Mouse (Mus musculus): Measurements from ENCODE around the gene Dok4. TPM values are rescaled to one million over a fixed set of nuclear protein-coding genes. Genes with fewer than 3 reads are reported as not detected.

The Dok4 gene
- polyA plus RNA-seq, 1 experiment = 4.4 TPM

DNA sequence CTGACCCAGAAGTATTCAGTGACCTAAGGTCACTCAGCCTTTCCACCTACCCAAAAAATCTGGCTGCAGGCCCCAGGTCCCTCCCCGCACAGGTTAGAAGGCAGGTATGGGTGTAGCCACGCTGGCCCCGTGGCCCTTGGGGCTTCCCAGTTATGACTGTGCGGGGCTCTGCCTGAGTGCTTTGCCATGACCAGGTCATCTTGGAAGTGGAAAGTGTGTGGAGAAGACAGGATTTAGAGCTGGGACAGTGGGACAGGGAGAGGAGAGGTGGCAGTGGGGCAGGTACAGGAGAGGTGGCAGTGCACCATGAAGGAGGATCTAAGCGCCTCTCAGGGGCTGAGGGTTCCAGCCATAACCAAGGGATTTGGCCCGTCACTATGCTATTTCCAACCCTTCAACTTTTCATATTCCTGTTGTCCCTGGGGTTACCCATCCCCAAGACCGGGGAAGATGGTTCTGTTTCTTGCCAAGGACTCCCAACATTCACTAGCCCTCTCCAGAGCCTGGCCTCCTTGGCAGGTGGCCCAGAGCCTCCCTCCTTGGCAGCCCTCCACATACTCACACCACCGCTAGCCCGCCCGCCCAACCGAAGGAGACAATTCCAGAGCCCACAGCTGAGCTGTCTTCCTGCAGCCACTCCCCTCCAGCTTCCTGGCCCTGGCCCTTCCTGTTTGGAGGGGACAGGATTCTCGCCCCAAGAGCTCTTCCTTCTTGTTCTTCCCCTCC is 28.5 kb upstream of the Dok4 start:
- H3K27me3 ChIP-seq (ENCODE audit: control insufficient read depth, insufficient read depth, insufficient read length) = no peaks in the 10 kb centered on the region
- H3K4me2 ChIP-seq (ENCODE audit: low read depth) = no peak overlapping the region
- no peak overlapping the region for H3K4me3 ChIP-seq
- peaks cover 6% of the 10 kb centered on the region for H3K36me3 ChIP-seq (ENCODE audit: control insufficient read depth, insufficient read depth)
- H3K79me2 ChIP-seq (ENCODE audit: control insufficient read depth, insufficient read depth) = no peaks in the 10 kb centered on the region
- TF ChIP-seq TCF3 (IDR thresholded peaks at IDR 0.05; ENCODE audit: insufficient read length, low read depth) = no peak
- TF ChIP-seq MYOD1 (IDR thresholded peaks at IDR 0.05; ENCODE audit: control insufficient read depth in 1 of 3, insufficient read length in 2 of 3, low read depth in 2 of 3) = no peak
- TF ChIP-seq MYOG (IDR thresholded peaks at IDR 0.05; ENCODE audit: control insufficient read depth in 1 of 3, insufficient read depth in 1 of 3, insufficient read length in 2 of 3, low read depth in 2 of 3) = no peak
- no peak for TF ChIP-seq CEBPB (IDR thresholded peaks at IDR 0.05; ENCODE audit: insufficient read depth, poor library complexity, severe bottlenecking)
- TF ChIP-seq SRF (IDR thresholded peaks at IDR 0.05; ENCODE audit: control insufficient read depth, insufficient read length, low read depth) = no peak
- TF ChIP-seq REST (IDR thresholded peaks at IDR 0.05; ENCODE audit: insufficient read depth, insufficient read length) = no peak
- no peak for TF ChIP-seq POLR2A (IDR thresholded peaks at IDR 0.05; ENCODE audit: insufficient read length, low read depth)
- no peak for TF ChIP-seq MAX (IDR thresholded peaks at IDR 0.05; ENCODE audit: low read depth)
- TF ChIP-seq E2F4 (IDR thresholded peaks at IDR 0.05; ENCODE audit: insufficient read depth) = no peak
- no peak for TF ChIP-seq POLR2AphosphoS2 (IDR thresholded peaks at IDR 0.05; ENCODE audit: insufficient read length, low read depth)
- TF ChIP-seq USF1 (IDR thresholded peaks at IDR 0.05; ENCODE audit: low read depth) = no peak
- no peak for TF ChIP-seq TCF12 (IDR thresholded peaks at IDR 0.05; ENCODE audit: insufficient read depth, poor library complexity, severe bottlenecking)
- no peak overlapping the region for H3ac ChIP-seq (ENCODE audit: control insufficient read depth, insufficient read length)

DNA sequence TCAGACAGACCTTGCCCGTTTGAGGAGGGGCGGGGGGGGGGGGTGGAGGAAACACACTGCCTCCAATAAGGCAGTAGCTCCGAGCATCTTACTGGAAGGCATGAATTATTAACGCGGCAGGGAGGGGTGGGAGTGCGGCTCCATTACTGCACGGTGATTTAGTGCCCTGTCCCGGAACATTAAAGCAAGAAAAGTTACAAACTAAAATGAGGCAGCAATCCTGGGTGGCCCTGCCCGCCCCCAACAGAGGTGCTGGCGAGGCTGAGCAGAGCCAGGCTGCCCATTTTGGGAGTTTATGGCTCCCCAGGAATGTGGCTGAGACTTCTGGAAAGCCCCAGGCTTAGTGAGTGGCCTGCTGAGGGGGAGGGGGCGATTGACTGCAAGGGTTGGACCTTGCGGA is 27.6 kb upstream of the Dok4 start:
- Histone ChIP-seq H3K27me3 (ENCODE audit: control insufficient read depth, insufficient read depth, insufficient read length) (no peaks in the 10 kb centered on the region), H3ac (ENCODE audit: control insufficient read depth, insufficient read length) (no peak overlapping the region), H3K36me3 (ENCODE audit: control insufficient read depth, insufficient read depth) (no peaks in the 10 kb centered on the region), H3K4me2 (ENCODE audit: low read depth) (no peak overlapping the region), H3K4me3 (no peak overlapping the region), H3K79me2 (ENCODE audit: control insufficient read depth, insufficient read depth) (no peaks in the 10 kb centered on the region)
- TF ChIP-seq MYOG (IDR thresholded peaks at IDR 0.05; ENCODE audit: control insufficient read depth in 1 of 3, insufficient read depth in 1 of 3, insufficient read length in 2 of 3, low read depth in 2 of 3) (no peak), E2F4 (IDR thresholded peaks at IDR 0.05; ENCODE audit: insufficient read depth) (no peak), POLR2A (IDR thresholded peaks at IDR 0.05; ENCODE audit: insufficient read length, low read depth) (no peak), REST (IDR thresholded peaks at IDR 0.05; ENCODE audit: insufficient read depth, insufficient read length) (no peak), CEBPB (IDR thresholded peaks at IDR 0.05; ENCODE audit: insufficient read depth, poor library complexity, severe bottlenecking) (no peak), SRF (IDR thresholded peaks at IDR 0.05; ENCODE audit: control insufficient read depth, insufficient read length, low read depth) (no peak), POLR2AphosphoS2 (IDR thresholded peaks at IDR 0.05; ENCODE audit: insufficient read length, low read depth) (no peak), MAX (IDR thresholded peaks at IDR 0.05; ENCODE audit: low read depth) (no peak), TCF12 (IDR thresholded peaks at IDR 0.05; ENCODE audit: insufficient read depth, poor library complexity, severe bottlenecking) (no peak), MYOD1 (IDR thresholded peaks at IDR 0.05; ENCODE audit: control insufficient read depth in 1 of 3, insufficient read length in 2 of 3, low read depth in 2 of 3) (no peak), TCF3 (IDR thresholded peaks at IDR 0.05; ENCODE audit: insufficient read length, low read depth) (no peak), USF1 (IDR thresholded peaks at IDR 0.05; ENCODE audit: low read depth) (no peak)

DNA sequence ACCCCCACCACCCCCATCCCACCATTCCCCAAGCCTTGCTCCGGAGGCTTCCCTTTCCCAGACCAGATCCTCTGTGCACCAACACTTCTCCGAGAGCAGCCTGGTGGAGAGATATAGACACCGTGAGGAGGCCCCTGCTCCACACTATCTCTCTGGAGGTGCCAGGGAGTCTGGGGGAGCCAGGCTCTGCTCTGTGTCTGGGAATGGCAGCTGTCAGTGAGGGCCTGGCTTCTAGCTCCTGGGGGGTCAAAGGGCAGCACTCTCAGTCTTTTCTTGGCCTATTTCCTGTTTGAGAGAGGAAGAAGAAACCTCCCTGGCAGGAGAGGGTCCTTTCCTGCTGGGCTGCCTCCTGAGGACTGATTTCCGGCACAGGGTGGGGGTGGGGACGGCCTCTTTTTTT is 24.9 kb upstream of the Dok4 start:
- Histone ChIP-seq H3ac (ENCODE audit: control insufficient read depth, insufficient read length) (no peak overlapping the region), H3K4me3 (no peak overlapping the region), H3K27me3 (ENCODE audit: control insufficient read depth, insufficient read depth, insufficient read length) (peaks cover 12% of the 10 kb centered on the region), H3K4me2 (ENCODE audit: low read depth) (no peak overlapping the region), H3K79me2 (ENCODE audit: control insufficient read depth, insufficient read depth) (no peaks in the 10 kb centered on the region), H3K36me3 (ENCODE audit: control insufficient read depth, insufficient read depth) (no peaks in the 10 kb centered on the region)
- TF ChIP-seq POLR2AphosphoS2 (IDR thresholded peaks at IDR 0.05; ENCODE audit: insufficient read length, low read depth) (no peak), E2F4 (IDR thresholded peaks at IDR 0.05; ENCODE audit: insufficient read depth) (no peak), TCF3 (IDR thresholded peaks at IDR 0.05; ENCODE audit: insufficient read length, low read depth) (no peak), SRF (IDR thresholded peaks at IDR 0.05; ENCODE audit: control insufficient read depth, insufficient read length, low read depth) (no peak), MYOD1 (IDR thresholded peaks at IDR 0.05; ENCODE audit: control insufficient read depth in 1 of 3, insufficient read length in 2 of 3, low read depth in 2 of 3) (no peak), CEBPB (IDR thresholded peaks at IDR 0.05; ENCODE audit: insufficient read depth, poor library complexity, severe bottlenecking) (no peak)

DNA sequence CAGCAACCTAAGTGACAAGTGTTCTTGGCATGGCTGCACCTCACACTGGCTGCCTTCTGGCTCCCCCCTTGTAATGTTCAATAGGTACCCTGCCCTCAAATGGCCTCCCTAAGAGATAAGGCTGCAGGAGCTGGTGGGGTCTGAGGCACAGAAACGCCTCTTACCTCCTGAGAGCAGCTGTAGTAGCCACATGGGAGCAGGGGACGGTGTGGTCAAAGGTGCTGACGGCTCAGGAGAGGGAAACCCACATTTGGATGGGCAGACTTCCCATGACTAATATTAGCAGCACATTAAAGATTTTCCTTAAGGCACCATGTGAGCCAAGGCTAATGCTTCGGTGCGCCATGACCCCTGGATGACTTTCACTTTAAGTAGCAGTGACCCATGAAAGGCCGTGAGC is 24.5 kb upstream of the Dok4 start:
- H3K4me2 ChIP-seq (ENCODE audit: low read depth) = no peak overlapping the region
- no peak overlapping the region for H3K4me3 ChIP-seq
- no peaks in the 10 kb centered on the region for H3K79me2 ChIP-seq (ENCODE audit: control insufficient read depth, insufficient read depth)
- no peak for TF ChIP-seq MYOD1 (IDR thresholded peaks at IDR 0.05; ENCODE audit: control insufficient read depth in 1 of 3, insufficient read length in 2 of 3, low read depth in 2 of 3)
- TF ChIP-seq MYOG (IDR thresholded peaks at IDR 0.05; ENCODE audit: control insufficient read depth in 1 of 3, insufficient read depth in 1 of 3, insufficient read length in 2 of 3, low read depth in 2 of 3) = peak in 1 of 3 experiments; percentile 25
- no peak for TF ChIP-seq REST (IDR thresholded peaks at IDR 0.05; ENCODE audit: insufficient read depth, insufficient read length)
- TF ChIP-seq MAX (IDR thresholded peaks at IDR 0.05; ENCODE audit: low read depth) = no peak
- TF ChIP-seq POLR2AphosphoS2 (IDR thresholded peaks at IDR 0.05; ENCODE audit: insufficient read length, low read depth) = peak; percentile 38
- no peak for TF ChIP-seq SRF (IDR thresholded peaks at IDR 0.05; ENCODE audit: control insufficient read depth, insufficient read length, low read depth)
- TF ChIP-seq CEBPB (IDR thresholded peaks at IDR 0.05; ENCODE audit: insufficient read depth, poor library complexity, severe bottlenecking) = no peak
- H3K27me3 ChIP-seq (ENCODE audit: control insufficient read depth, insufficient read depth, insufficient read length) = peaks cover 13% of the 10 kb centered on the region
- H3ac ChIP-seq (ENCODE audit: control insufficient read depth, insufficient read length) = no peak overlapping the region
- no peaks in the 10 kb centered on the region for H3K36me3 ChIP-seq (ENCODE audit: control insufficient read depth, insufficient read depth)
